Mouse (Mus musculus) monocyte, adult 59 days (primary cell): ENCODE results near the gene Tamm41. TPM values are rescaled to one million over a fixed set of nuclear protein-coding genes. Genes with fewer than 3 reads are reported as not detected.

Experiments used
- total RNA-seq, 2 experiments: library from RNA; stranded (reverse); gene quantifications; one replicate each; pipeline ENCODE4 v1.2.4; 2023

Tamm41 gene
- 10 to 100 TPM; 12.2 to 12.4 TPM for total RNA-seq

DNA sequence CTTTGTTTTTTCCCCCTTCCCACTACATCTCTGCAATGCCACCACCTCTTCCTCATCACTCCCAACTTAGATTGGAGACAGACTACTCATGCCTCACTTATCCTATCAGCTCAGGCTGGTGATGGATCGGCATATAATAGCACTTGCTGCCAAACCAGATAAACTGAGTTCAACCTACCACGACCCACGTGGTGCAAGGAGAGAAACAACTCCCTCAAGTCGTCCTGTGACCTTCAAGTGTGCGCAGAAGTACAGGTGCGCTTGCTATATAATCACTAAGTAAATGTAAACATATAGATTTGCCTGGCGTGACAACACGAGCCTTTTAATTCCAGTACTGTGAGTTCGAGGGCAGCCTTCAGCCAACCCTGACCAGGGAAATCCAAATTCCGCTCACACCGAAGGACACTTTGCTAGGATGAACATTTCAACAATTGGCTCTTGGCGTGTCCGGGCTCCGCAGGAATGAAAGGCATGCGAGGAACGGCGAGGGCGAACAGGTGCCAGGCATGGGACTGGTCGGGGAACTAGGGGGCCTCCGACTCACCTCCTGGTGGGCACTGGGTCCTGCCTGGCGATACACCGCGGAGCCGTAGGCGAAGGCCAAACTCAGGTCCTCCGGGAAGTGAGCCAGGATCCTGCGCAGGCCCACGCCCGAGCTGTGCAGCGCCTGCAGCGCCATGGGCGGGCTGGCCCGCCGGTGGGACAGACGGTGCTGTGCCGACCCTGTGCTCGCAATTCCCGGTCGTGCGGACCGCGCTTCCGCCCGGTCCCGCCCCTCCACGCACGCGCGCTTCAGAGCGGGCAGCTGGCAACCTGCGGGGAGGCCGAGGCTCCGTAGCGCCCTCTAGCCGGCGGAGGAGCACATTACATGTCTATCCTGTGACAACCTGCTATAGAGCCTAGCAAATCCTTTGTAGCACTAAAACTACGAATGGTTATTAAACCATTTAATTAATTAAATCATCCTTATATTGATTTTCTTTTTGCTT, at the start of gene Tamm41:
Tamm41 (minus strand) TSS at position 774 of the 992 bp plus-strand sequence.

DNA sequence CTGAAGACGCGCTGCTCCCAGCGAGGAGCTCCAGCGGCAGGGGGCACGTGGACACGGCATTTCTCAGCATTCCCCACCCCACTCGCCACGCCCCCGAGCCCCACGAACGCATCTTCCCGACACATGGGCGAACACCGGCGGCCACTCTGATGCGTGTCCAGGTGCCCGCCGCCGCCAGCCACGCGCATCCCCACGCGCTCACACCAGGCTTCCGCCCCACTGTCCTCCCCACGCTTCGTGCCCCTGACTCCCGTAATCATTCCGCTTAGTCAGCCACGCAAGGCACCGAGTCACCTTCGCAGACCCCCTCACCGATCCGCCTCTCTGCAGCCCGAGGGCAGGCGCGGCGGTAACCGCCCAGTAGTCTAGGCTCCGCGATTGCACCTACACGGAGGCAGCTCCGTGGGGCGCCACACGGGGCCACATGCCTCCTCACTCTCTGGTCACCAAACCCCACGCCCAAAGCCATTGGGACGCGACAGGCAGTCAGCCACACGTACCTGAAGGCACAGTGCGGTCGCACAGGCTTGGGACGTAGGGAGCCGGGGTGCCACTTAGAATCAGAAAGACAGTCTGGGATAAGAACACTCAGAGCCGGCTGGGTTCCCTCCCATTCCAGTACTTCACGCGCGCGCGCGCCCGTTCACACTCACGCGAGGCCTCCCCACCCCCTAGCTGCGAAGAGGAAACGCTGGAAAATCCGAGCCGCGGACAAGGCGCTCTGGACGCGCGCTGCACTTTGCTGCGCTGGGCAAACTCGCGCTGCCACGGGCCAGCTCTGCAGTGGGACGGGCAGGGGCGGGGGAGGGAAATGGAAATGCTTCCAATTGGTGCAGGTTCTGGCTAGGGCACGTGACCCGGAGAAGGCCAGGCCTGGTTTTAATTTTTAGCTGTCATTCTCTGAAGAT, 68.2 kb downstream of the Tamm41 start, which contains the start of gene Vgll4:
Vgll4 (minus strand) TSS at position 782 of the 908 bp plus-strand sequence.

Other genes starting within 250 kb of the Tamm41 start
- gene Vgll4, start 67.9 kb downstream of the Tamm41 start, total RNA-seq: 10 to 100 TPM; 77.3 to 79.3 TPM
- gene Syn2, start 97.0 kb upstream of the Tamm41 start, total RNA-seq: not detected
- not detected for gene Gm17482, start 189.5 kb upstream of the Tamm41 start, total RNA-seq
- not detected for gene Timp4, start 214.3 kb upstream of the Tamm41 start, total RNA-seq